Mouse (Mus musculus) megakaryocyte, embryonic 14.5 days (primary cell): ENCODE results near the gene Bfar.

ENCODE experiments used
- FLI1 ChIP-seq: IDR thresholded peaks from 2 replicates; pipeline ENCODE4 v1.6.1; 2012; ENCODE audit warnings: low read length, inconsistent platforms, mixed read lengths
- GATA1 ChIP-seq: IDR thresholded peaks from 3 replicates; pipeline ENCODE4 v1.6.1; 2012; ENCODE audit warnings: mixed read lengths, low read length, inconsistent platforms, borderline replicate concordance

DNA sequence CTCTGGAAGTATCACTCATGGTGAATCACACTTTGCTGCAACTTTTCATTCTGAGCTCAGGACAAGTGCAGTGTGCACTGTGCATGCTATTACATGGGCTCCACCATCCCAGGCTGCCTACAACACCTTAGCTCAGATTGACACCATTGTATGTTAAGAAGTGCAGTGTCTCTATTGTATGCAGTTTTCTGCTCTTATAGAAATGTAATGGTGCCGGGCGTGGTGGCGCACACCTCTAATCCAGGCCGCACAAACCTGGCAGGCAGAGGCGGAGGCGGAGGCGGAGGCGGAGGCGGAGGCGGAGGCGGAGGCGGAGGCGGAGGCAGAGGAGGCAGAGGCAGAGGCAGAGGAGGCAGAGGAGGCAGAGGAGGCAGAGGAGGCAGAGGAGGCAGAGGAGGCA is 79.0 kb downstream of the Bfar start:
- no peak for TF ChIP-seq GATA1
- no peak for TF ChIP-seq FLI1
